Mouse (Mus musculus): ENCODE measurements around the gene Krt77.

DNA sequence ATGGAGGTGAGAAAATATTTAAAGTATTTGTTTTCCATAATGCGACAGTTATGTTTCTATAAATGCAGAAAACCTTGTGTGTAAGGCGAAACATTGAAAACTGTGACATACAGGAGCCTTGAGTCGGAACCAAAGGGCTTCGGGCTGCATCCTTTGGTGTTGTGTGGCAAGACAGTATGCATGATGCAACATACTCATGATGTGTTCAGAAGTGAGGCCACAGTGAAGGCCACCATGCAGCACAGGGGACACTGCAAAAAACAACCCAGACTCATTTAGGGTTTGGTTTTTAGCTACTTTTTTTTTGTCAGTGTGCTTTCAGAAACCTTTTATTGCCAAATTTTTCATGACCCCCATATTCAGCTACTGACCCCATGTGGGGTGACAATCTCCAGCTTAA is 25.7 kb upstream of the Krt77 start:
- TF ChIP-seq GATA1 (IDR thresholded peaks at IDR 0.05; ENCODE audit: low read length) = no peak
- no peak for TF ChIP-seq TAL1 (IDR thresholded peaks at IDR 0.05; ENCODE audit: low read length)
